Mouse (Mus musculus): ENCODE data around the gene Ryk. TPM values are rescaled to one million over a fixed set of nuclear protein-coding genes. Genes with fewer than 3 reads are reported as not detected.

The Ryk gene
- polyA plus RNA-seq, 1 experiment from 2014 or later = 13.3 TPM

- Histone ChIP-seq H3K27ac (ENCODE audit: low read depth, low read length) (no peak overlapping the region), H3K27me3 (ENCODE audit: control insufficient read depth, insufficient read depth, low read length) (no peaks in the 10 kb centered on the region), H3K9me3 (ENCODE audit: control insufficient read depth, low read length) (no peaks in the 10 kb centered on the region), H3K4me1 (ENCODE audit: control insufficient read depth, insufficient read depth, low read length) (no peaks in the 10 kb centered on the region), H3K4me2 (ENCODE audit: low read depth, low read length) (no peak overlapping the region), H3K36me3 (ENCODE audit: control insufficient read depth, insufficient read depth, low read length) (no peaks in the 10 kb centered on the region), H3K9ac (replicated peaks; ENCODE audit: low read depth, low read length) (no peak overlapping the region), H3K4me3 (ENCODE audit: low read depth, low read length) (no peak overlapping the region)
- no peak for ATAC-seq (ENCODE audit: low read depth)
- WGBS = 71% methylated on average over 5 of the region's 5 CpGs
Observed at GRCm38 (mm10) chr9:102948706-102949105, 114.0 kb downstream of the Ryk start.

- H3K4me1 ChIP-seq (ENCODE audit: control insufficient read depth, insufficient read depth, low read length) = no peaks in the 10 kb centered on the region
- H3K36me3 ChIP-seq (ENCODE audit: control insufficient read depth, insufficient read depth, low read length) = no peaks in the 10 kb centered on the region
- WGBS = 94% methylated on average over 9 of the region's 9 CpGs
- ATAC-seq (ENCODE audit: low read depth) = no peak
- no peak overlapping the region for H3K4me2 ChIP-seq (ENCODE audit: low read depth, low read length)
- no peaks in the 10 kb centered on the region for H3K27me3 ChIP-seq (ENCODE audit: control insufficient read depth, insufficient read depth, low read length)
- no peak overlapping the region for H3K9ac ChIP-seq (replicated peaks; ENCODE audit: low read depth, low read length)
- H3K4me3 ChIP-seq (ENCODE audit: low read depth, low read length) = no peak overlapping the region
- H3K27ac ChIP-seq (ENCODE audit: low read depth, low read length) = no peak overlapping the region
- no peaks in the 10 kb centered on the region for H3K9me3 ChIP-seq (ENCODE audit: control insufficient read depth, low read length)
Observed at GRCm38 (mm10) chr9:102951091-102951994, 116.6 kb downstream of the Ryk start.

- no peak overlapping the region for H3K4me3 ChIP-seq (ENCODE audit: low read depth, low read length)
- H3K36me3 ChIP-seq (ENCODE audit: control insufficient read depth, insufficient read depth, low read length) = no peaks in the 10 kb centered on the region
- WGBS = 86% methylated on average over 3 of the region's 3 CpGs
- no peak overlapping the region for H3K4me2 ChIP-seq (ENCODE audit: low read depth, low read length)
- H3K27ac ChIP-seq (ENCODE audit: low read depth, low read length) = no peak overlapping the region
- no peaks in the 10 kb centered on the region for H3K27me3 ChIP-seq (ENCODE audit: control insufficient read depth, insufficient read depth, low read length)
- ATAC-seq (ENCODE audit: low read depth) = no peak
- H3K9me3 ChIP-seq (ENCODE audit: control insufficient read depth, low read length) = no peaks in the 10 kb centered on the region
- no peak overlapping the region for H3K9ac ChIP-seq (replicated peaks; ENCODE audit: low read depth, low read length)
- no peaks in the 10 kb centered on the region for H3K4me1 ChIP-seq (ENCODE audit: control insufficient read depth, insufficient read depth, low read length)
Observed at GRCm38 (mm10) chr9:102955866-102956265, 121.1 kb downstream of the Ryk start.

Other genes starting within 250 kb of the Ryk start
- gene Anapc13, start 208.6 kb upstream of the Ryk start, polyA plus RNA-seq (2014; fragmentation: Nextera tagmentation; extraction: Ambion mirVana) = 132 and 160 TPM in 2 replicates
- gene Cep63, start 208.4 kb upstream of the Ryk start, polyA plus RNA-seq (2014; fragmentation: Nextera tagmentation; extraction: Ambion mirVana) = 33.4 and 37.4 TPM in 2 replicates
- 37.7 and 58.9 TPM in 2 replicates for gene Amotl2, start 118.2 kb upstream of the Ryk start, polyA plus RNA-seq (2014; fragmentation: Nextera tagmentation; extraction: Ambion mirVana)
- 1.0 and 3.4 TPM in 2 replicates for gene Slco2a1, start 153.8 kb downstream of the Ryk start, polyA plus RNA-seq (2014; fragmentation: Nextera tagmentation; extraction: Ambion mirVana)